Mouse (Mus musculus): ENCODE measurements around the gene Lhx6. TPM values are rescaled to one million over a fixed set of nuclear protein-coding genes. Genes with fewer than 3 reads are reported as not detected.

The Lhx6 gene
- total RNA-seq, 2 experiments from 2014 or later = 16.3 to 19.6 TPM

GRCm38 (mm10) chr2:36090853-36091741 lies 14.1 kb downstream of the Lhx6 start:
- Histone ChIP-seq H3K27ac (no peak overlapping the region), H3K4me3 (peak overlapping the region; percentile 7)
- no peak for TF ChIP-seq CTCF (IDR thresholded peaks at IDR 0.05)
- DNase-seq (ENCODE audit: extremely low spot score in 1 of 2, low spot score in 2 of 2) = peak; percentile 27 to 38
- intact Hi-C loops (cut with DNase I) = no loop called here

DNA sequence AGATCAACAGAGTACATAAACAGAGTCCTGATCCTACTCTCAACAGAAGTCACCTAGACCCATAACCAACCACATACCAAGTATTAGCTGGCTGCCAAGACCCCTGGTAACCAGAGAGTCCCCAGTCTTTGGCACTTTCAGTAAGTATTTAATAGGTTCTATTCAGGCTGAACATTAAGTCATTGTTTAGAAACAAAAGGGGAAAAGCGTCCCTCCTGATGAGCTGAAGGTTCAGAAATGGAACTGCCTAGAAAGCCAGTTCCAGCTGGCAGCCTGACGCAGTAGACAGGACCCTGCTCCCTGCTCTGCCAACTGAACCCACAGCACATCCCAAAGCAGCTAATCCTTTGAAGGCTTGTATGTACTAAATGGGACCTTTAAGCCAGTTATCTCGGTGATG lies 16.0 kb downstream of the Lhx6 start:
- intact Hi-C loops (cut with DNase I) = no loop called here
- DNase-seq (ENCODE audit: extremely low spot score in 1 of 2, low spot score in 2 of 2) = no peak
- no peak overlapping the region for H3K27ac ChIP-seq
- H3K4me3 ChIP-seq = no peak overlapping the region
- no peak for TF ChIP-seq CTCF (IDR thresholded peaks at IDR 0.05)

DNA sequence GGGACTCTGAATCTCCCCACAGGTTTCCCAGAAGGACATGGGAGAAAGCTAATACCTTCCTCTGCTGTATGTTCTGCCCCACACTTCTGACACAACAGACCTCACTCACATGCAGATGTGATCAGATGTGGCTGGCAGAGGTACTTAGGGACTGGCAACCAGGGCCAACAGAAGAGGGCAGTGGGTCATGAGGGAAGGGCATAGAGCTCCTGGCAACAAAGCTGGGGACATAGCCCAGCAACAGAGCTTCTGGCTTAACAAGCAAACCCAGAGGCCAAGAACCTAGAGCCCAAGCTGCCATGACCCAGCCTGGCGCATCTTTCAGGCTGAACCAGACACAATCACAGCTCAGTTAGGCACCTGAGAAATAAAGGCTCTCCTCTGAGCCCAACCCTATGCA lies 20.2 kb downstream of the Lhx6 start:
- DNase-seq (ENCODE audit: extremely low spot score in 1 of 2, low spot score in 2 of 2) = no peak
- intact Hi-C loops (cut with DNase I) = no loop called here
- H3K27ac ChIP-seq = no peak overlapping the region
- no peak overlapping the region for H3K4me3 ChIP-seq
- TF ChIP-seq CTCF (IDR thresholded peaks at IDR 0.05) = no peak

DNA sequence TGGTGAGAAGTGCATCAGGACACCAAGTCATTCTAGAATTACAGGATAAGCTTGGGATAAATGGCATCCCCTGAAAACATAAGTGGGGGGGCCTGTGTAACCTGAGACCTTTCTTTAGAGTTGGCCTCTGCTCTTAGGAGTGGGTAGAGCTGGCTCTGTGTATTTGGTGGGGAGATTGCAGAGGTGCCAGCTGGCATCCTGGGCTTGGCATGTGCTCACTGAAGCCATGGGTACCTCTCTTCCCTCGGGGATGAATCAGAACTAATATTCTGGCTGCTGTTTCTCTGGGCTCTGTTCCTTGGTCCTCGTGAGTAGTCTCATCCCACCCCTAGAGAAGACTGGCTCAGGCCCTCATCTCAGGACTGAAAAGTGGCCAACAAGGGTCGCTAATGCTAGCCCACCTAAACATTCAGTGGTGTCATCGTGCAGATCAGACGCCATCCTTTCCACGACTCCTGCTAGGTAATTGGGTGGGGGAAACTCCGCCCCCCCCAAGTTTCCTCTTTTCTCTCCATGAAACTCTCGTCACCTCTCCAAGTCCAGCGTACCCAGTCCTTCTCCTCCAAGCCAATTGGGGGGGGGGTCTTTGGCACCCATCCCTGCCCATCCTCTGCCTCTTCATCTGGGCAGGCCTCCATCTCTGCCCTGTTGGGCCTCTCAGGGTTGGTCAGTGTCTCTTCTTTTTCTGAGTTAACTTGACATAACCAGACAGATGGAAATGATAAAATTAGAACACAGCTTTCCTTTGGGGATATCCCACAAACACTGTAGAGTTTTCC lies 22.2 kb downstream of the Lhx6 start:
- no peak for DNase-seq (ENCODE audit: extremely low spot score in 1 of 2, low spot score in 2 of 2)
- Histone ChIP-seq H3K27ac (no peak overlapping the region), H3K4me3 (no peak overlapping the region)
- intact Hi-C loops (cut with DNase I) = loop anchor here (1.0 kb wide), 1 partner anchor 15 kb away; no protein-coding TSS in a partner anchor
- TF ChIP-seq CTCF (IDR thresholded peaks at IDR 0.05) = no peak

DNA sequence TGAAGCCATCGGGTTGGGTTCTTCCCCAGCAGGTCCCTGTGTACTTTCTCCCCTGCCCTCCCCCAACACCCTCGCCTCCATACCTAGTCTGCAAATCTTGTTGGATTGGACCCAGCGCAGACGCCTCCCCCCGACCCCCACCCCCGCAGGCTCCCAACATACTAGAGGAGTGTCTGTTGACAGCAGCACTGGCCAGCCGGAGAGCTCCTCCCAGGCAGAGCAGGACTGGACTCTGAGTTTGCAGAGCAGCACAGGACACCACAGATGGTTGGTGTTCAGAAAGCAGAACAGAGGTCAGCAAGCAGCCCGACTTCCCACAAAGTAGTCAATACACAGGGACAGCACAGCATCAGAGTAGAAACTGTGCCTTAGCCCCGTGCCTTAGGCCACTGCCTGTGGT lies 23.8 kb downstream of the Lhx6 start:
- TF ChIP-seq CTCF (IDR thresholded peaks at IDR 0.05) = no peak
- intact Hi-C loops (cut with DNase I) = no loop called here
- no peak overlapping the region for H3K27ac ChIP-seq
- no peak for DNase-seq (ENCODE audit: extremely low spot score in 1 of 2, low spot score in 2 of 2)
- no peak overlapping the region for H3K4me3 ChIP-seq

GRCm38 (mm10) chr2:36077160-36077761 lies 27.9 kb downstream of the Lhx6 start:
- Histone ChIP-seq H3K4me3 (no peak overlapping the region), H3K27ac (no peak overlapping the region)
- intact Hi-C loops (cut with DNase I) = no loop called here
- no peak for TF ChIP-seq CTCF (IDR thresholded peaks at IDR 0.05)
- no peak for DNase-seq (ENCODE audit: extremely low spot score in 1 of 2, low spot score in 2 of 2)

GRCm38 (mm10) chr2:36075210-36075609 lies 30.0 kb downstream of the Lhx6 start:
- TF ChIP-seq CTCF (IDR thresholded peaks at IDR 0.05) = no peak
- no peak for DNase-seq (ENCODE audit: extremely low spot score in 1 of 2, low spot score in 2 of 2)
- intact Hi-C loops (cut with DNase I) = no loop called here
- Histone ChIP-seq H3K27ac (no peak overlapping the region), H3K4me3 (no peak overlapping the region)

- TF ChIP-seq CTCF (IDR thresholded peaks at IDR 0.05) = no peak
- intact Hi-C loops (cut with DNase I) = no loop called here
These were observed 31.4 kb downstream of the Lhx6 start for GRCm38 (mm10) chr2:36073781-36074180.

GRCm38 (mm10) chr2:36071660-36072305 lies 33.4 kb downstream of the Lhx6 start:
- intact Hi-C loops (cut with DNase I) = no loop called here
- TF ChIP-seq CTCF (IDR thresholded peaks at IDR 0.05) = no peak
- Histone ChIP-seq H3K4me3 (no peak overlapping the region), H3K27ac (no peak overlapping the region)
- DNase-seq (ENCODE audit: extremely low spot score in 1 of 2, low spot score in 2 of 2) = no peak

More at GRCm38 (mm10) chr2:36073781-36074180, 31.4 kb downstream of the Lhx6 start:
- H3K4me3 ChIP-seq = no peak overlapping the region
- H3K27ac ChIP-seq = no peak overlapping the region
- no peak for DNase-seq (ENCODE audit: extremely low spot score in 1 of 2, low spot score in 2 of 2)

DNA sequence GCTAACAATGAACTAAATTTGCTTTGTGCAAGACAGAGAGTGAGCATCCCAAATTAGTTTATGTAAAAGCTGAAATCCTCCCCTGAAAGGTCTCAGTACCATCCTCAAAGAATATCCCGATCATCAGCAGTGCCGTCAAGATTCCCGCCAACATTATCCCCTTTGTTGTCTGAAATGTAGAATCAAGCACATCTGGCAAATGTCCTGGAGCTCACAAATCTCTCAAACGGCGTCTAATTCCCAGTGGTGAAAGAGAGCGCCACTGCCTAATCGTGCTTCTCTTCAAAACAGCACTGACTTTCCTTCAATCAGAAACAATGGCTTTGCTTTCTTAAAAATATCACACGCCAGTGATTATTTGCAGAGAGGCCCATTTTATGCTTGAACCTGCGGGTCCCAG lies 38.1 kb downstream of the Lhx6 start:
- intact Hi-C loops (cut with DNase I) = no loop called here
- DNase-seq (ENCODE audit: extremely low spot score in 1 of 2, low spot score in 2 of 2) = no peak
- no peak for TF ChIP-seq CTCF (IDR thresholded peaks at IDR 0.05)
- no peak overlapping the region for H3K4me3 ChIP-seq
- H3K27ac ChIP-seq = no peak overlapping the region

DNA sequence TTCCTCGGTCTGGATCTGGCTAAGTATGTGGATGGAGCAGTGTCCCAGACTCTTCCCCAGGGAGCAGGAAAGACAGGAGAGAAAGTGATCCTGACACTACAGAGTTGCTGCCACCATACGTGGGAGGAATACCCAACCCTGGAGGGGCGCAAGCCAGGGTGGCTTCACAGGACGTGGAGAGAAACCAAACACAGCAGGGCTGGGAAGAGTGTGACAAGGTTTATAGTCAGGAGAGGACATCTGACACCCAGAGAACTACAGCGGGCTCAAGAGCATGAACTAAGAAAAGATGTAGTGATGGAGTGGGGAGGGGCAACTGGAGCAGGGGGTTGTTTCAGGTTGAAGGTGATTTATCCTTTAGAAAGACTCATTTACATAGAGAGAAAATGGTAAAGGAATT lies 43.8 kb downstream of the Lhx6 start:
- no peak for TF ChIP-seq CTCF (IDR thresholded peaks at IDR 0.05)
- Histone ChIP-seq H3K4me3 (no peak overlapping the region), H3K27ac (no peak overlapping the region)
- DNase-seq (ENCODE audit: extremely low spot score in 1 of 2, low spot score in 2 of 2) = no peak
- intact Hi-C loops (cut with DNase I) = no loop called here

Data from left cerebral cortex, adult 2 months (tissue).